Mouse (Mus musculus): Measurements from ENCODE around the gene Sae1. TPM values are rescaled to one million over a fixed set of nuclear protein-coding genes. Genes with fewer than 3 reads are reported as not detected.
A peak's percentile ranks its signal among the peaks of the same experiment; 100 is the strongest.

Sae1 gene
- total and polyA plus RNA-seq, 3 experiments: 23.4 to 36.1 (median 33.0) TPM

- DNase-seq: peak; percentile 72
- intact Hi-C loops (cut with DNase I): loop anchor here (1.0 to 10.0 kb wide), 2 partner anchors 89 to 653 kb away; no protein-coding TSS in a partner anchor
- Histone ChIP-seq H3K4me3 (peak overlapping the region; percentile 86), H3K27ac (peak overlapping the region; percentile 100), H3K79me2 (replicated peaks; ENCODE audit: control insufficient read depth, insufficient read depth, low read length) (no peaks in the 10 kb centered on the region; the same call in 1 of the 2 replicates), H3K36me3 (ENCODE audit: control insufficient read depth, insufficient read depth, low read length) (peaks cover 19% of the 10 kb centered on the region), H3K4me1 (ENCODE audit: control insufficient read depth, insufficient read depth, low read length) (peaks cover 27% of the 10 kb centered on the region), H3K9ac (ENCODE audit: low read depth, low read length) (peak overlapping the region; percentile 97), H3K27me3 (ENCODE audit: control insufficient read depth, insufficient read depth, low read length) (no peaks in the 10 kb centered on the region)
- WGBS: under 1% methylated on average over 17 of the region's 17 CpGs
- TF ChIP-seq CTCF (IDR thresholded peaks at IDR 0.05) (no peak), EP300 (IDR thresholded peaks at IDR 0.05; ENCODE audit: insufficient read depth, low read depth, low read length) (no peak), POLR2A (IDR thresholded peaks at IDR 0.05; ENCODE audit: insufficient read depth, low read depth, low read length) (peak; percentile 49; the same call in 1 of the 2 replicates)
Observed at GRCm38 (mm10) chr7:16401991-16402431, 14.4 kb upstream of the Sae1 start.

DNA sequence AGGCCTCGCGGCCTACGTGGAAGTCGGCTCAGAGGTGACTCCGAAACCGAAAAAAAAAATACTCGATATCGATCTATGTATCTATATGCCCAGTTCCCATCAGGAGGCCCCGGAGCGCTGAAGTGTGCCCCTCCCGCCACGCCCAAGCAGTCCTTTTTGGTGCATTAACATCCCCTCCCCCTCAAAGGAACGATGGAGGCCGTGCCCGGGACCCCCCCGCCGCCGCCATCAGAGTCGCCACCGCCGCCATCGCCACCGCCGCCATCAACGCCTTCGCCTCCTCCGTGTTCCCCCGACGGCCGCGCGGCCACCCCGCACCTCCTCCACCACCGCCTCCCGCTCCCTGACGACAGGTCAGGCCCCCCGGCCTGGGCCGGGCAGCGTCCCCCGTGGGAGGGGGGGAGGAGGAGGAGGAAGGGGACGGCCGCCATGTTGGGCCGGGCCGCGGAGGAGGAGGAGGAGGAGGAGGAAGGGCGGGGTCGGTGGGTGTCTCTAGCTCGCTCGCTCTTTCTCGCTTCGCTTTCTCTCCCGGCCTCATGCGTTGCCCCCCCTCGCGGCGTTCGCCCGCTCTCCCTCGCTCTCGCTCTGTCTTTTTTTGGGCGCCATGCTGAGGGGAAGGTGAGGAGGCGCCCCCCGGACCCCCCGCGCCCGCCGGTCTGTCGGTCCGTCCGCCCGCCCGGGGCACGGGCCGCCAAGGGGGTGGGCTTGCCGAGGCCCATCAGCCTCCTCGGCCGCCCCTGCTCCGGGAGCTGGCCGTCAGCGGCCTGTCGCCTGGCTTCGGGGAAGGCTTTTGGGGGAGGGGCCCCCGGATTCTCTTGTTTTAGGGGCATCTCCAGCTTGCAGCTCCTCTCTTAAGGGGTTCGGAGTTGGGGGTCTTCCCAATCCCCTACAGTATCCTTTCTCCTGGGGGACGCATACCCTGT is 13.3 kb upstream of the Sae1 start, which contains the start of gene Zc3h4:
TSS of gene Zc3h4 (plus strand) at position 222 of the 923 bp plus-strand sequence.
- peak; percentile 94 to 95 for DNase-seq
- no peaks in the 10 kb centered on the region; the same call in 1 of the 2 replicates for H3K79me2 ChIP-seq (replicated peaks; ENCODE audit: control insufficient read depth, insufficient read depth, low read length)
- peaks cover 16% of the 10 kb centered on the region for H3K36me3 ChIP-seq (ENCODE audit: control insufficient read depth, insufficient read depth, low read length)
- H3K4me3 ChIP-seq: peak within 1 kb of the TSS; percentile 86
- TF ChIP-seq EP300 (IDR thresholded peaks at IDR 0.05; ENCODE audit: insufficient read depth, low read depth, low read length) (peak; percentile 60; the same call in 1 of the 2 replicates), POLR2A (IDR thresholded peaks at IDR 0.05; ENCODE audit: insufficient read depth, low read depth, low read length) (peak; percentile 92), CTCF (IDR thresholded peaks at IDR 0.05) (no peak)
- intact Hi-C loops (cut with DNase I): loop anchor here (1.0 to 10.0 kb wide), 2 partner anchors 88 to 654 kb away; no protein-coding TSS in a partner anchor
- H3K27me3 ChIP-seq (ENCODE audit: control insufficient read depth, insufficient read depth, low read length): no peaks in the 10 kb centered on the region
- H3K4me1 ChIP-seq (ENCODE audit: control insufficient read depth, insufficient read depth, low read length): peaks cover 22% of the 10 kb centered on the region
- H3K9ac ChIP-seq (ENCODE audit: low read depth, low read length): peak within 1 kb of the TSS; percentile 97
- peak within 1 kb of the TSS; percentile 100 for H3K27ac ChIP-seq
- under 1% methylated on average over 77 of the region's 85 CpGs for WGBS

GRCm38 (mm10) chr7:16399820-16400688 is 12.4 kb upstream of the Sae1 start:
- Histone ChIP-seq H3K27ac (peak overlapping the region; percentile 100), H3K27me3 (ENCODE audit: control insufficient read depth, insufficient read depth, low read length) (no peaks in the 10 kb centered on the region), H3K36me3 (ENCODE audit: control insufficient read depth, insufficient read depth, low read length) (peaks cover 13% of the 10 kb centered on the region), H3K4me1 (ENCODE audit: control insufficient read depth, insufficient read depth, low read length) (peaks cover 17% of the 10 kb centered on the region), H3K4me3 (peak overlapping the region; percentile 86), H3K79me2 (replicated peaks; ENCODE audit: control insufficient read depth, insufficient read depth, low read length) (no peaks in the 10 kb centered on the region; the same call in 1 of the 2 replicates), H3K9ac (ENCODE audit: low read depth, low read length) (peak overlapping the region; percentile 97)
- TF ChIP-seq EP300 (IDR thresholded peaks at IDR 0.05; ENCODE audit: insufficient read depth, low read depth, low read length): peak; percentile 90
- peak; percentile 89 for TF ChIP-seq POLR2A (IDR thresholded peaks at IDR 0.05; ENCODE audit: insufficient read depth, low read depth, low read length)
- no peak for TF ChIP-seq CTCF (IDR thresholded peaks at IDR 0.05)
- intact Hi-C loops (cut with DNase I): loop anchor here (2.0 to 10.0 kb wide), 3 partner anchors 53 to 655 kb away; partner anchors contain the start of gene Tmem160
- peak; percentile 97 to 99 for DNase-seq
- WGBS: under 1% methylated on average over 76 of the region's 77 CpGs

GRCm38 (mm10) chr7:16399098-16399819 is 11.7 kb upstream of the Sae1 start:
- under 1% methylated on average over 31 of the region's 31 CpGs for WGBS
- no peaks in the 10 kb centered on the region for H3K27me3 ChIP-seq (ENCODE audit: control insufficient read depth, insufficient read depth, low read length)
- peak overlapping the region; percentile 68 for H3K9ac ChIP-seq (ENCODE audit: low read depth, low read length)
- peak; percentile 96 for TF ChIP-seq POLR2A (IDR thresholded peaks at IDR 0.05; ENCODE audit: insufficient read depth, low read depth, low read length)
- no peak for TF ChIP-seq CTCF (IDR thresholded peaks at IDR 0.05)
- DNase-seq: peak; percentile 91 to 95
- peaks cover 9% of the 10 kb centered on the region for H3K4me1 ChIP-seq (ENCODE audit: control insufficient read depth, insufficient read depth, low read length)
- intact Hi-C loops (cut with DNase I): loop anchor here (2.0 to 5.0 kb wide), 2 partner anchors 54 to 218 kb away; partner anchors contain the start of gene Tmem160
- H3K79me2 ChIP-seq (replicated peaks; ENCODE audit: control insufficient read depth, insufficient read depth, low read length): no peaks in the 10 kb centered on the region; the same call in 1 of the 2 replicates
- peak overlapping the region; percentile 100 for H3K27ac ChIP-seq
- peak overlapping the region; percentile 86 for H3K4me3 ChIP-seq
- peaks cover 6% of the 10 kb centered on the region for H3K36me3 ChIP-seq (ENCODE audit: control insufficient read depth, insufficient read depth, low read length)
